Mouse (Mus musculus) C2C12 (cell line): ENCODE measurements around the gene Serpina3j.

Experiments used
- CTCF ChIP-seq: IDR thresholded peaks from one replicate; pipeline ENCODE4 v1.5.1; 2011; ENCODE audit not compliant: control insufficient read depth, insufficient read depth, insufficient read length
- MAX ChIP-seq: IDR thresholded peaks from one replicate; pipeline ENCODE4 v1.6.1; 2011; ENCODE audit warnings: mild to moderate bottlenecking, control low read depth
- MYOG ChIP-seq: IDR thresholded peaks from one replicate; pipeline ENCODE4 v1.6.1; 2011; ENCODE audit not compliant: control insufficient read depth, insufficient read length; ENCODE audit errors: extremely low read depth
- USF1 ChIP-seq: IDR thresholded peaks from one replicate; pipeline ENCODE4 v1.6.1; 2011; ENCODE audit warnings: low read depth, mild to moderate bottlenecking, control low read depth, moderate library complexity

DNA sequence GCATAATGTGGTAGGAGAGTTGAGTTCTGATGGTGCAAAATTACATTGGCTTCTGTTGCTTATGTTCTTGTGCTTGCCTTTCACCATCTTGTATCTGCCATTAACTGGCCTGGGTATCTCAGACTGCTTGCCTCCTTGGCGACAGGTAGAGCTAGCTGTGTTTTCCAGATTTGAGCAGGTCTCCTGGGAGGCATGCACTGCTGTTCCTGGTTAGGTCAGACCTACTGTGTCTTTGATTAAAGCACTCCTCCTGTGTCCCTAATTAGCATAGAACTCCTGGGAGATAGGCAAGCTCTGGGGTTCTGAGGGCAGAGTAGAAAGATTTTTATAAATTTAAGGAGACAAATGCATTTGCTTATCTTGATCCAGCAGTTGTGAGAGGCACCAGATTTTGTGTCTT, 17.3 kb downstream of the Serpina3j start:
- TF ChIP-seq CTCF (no peak), MAX (no peak), MYOG (no peak), USF1 (no peak)
